Mouse (Mus musculus): Measurements from ENCODE around the gene Gh. TPM values are rescaled to one million over a fixed set of nuclear protein-coding genes. Genes with fewer than 3 reads are reported as not detected.

Gene Gh
- polyA plus RNA-seq, 1 experiment from 2014 or later, result not detected

- H3K9ac ChIP-seq (ENCODE audit: low read length), result no peak overlapping the region
- no peak for ATAC-seq (replicated peaks; ENCODE audit: extremely low read depth, insufficient read depth, low FRiP score)
- H3K36me3 ChIP-seq (ENCODE audit: control insufficient read depth, insufficient read depth), result peaks cover 60% of the 10 kb centered on the region
- WGBS, result 73% methylated on average over 14 of the region's 14 CpGs
- H3K4me2 ChIP-seq (ENCODE audit: low read depth, low read length), result no peak overlapping the region
- no peak overlapping the region for H3K4me3 ChIP-seq (ENCODE audit: low read length)
- H3K9me3 ChIP-seq (replicated peaks; ENCODE audit: control insufficient read depth, low read length), result no peaks in the 10 kb centered on the region
- no peaks in the 10 kb centered on the region for H3K27me3 ChIP-seq (ENCODE audit: control insufficient read depth, insufficient read depth, low read length)
- H3K27ac ChIP-seq (ENCODE audit: low read length), result no peak overlapping the region
- peaks cover 5% of the 10 kb centered on the region; the same call in 1 of the 2 replicates for H3K4me1 ChIP-seq (ENCODE audit: control insufficient read depth, insufficient read depth, low read length)
These were observed 40.7 kb downstream of the Gh start for GRCm38 (mm10) chr11:106260826-106261450.

DNA sequence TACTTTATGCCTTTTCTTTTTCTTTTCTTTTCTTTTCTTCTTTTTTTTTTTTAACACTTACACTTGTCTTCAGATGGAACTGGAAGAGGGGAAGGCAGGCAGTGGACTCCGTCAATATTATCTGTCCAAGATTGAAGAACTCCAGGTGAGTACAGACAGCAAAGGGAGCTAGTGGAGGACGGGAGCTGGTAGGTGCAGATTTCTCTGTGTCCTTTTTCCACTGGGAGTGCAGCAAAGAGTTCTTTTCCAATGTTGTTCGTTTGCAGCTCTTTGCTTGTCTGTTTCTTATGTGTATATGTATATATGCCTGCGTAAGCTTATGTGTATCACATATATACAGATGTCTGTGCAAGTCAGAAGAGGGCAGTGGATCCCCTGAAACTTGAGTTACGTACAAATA lies 44.9 kb downstream of the Gh start:
- Histone ChIP-seq H3K9ac (ENCODE audit: low read length) (peak overlapping the region; percentile 94), H3K9me3 (replicated peaks; ENCODE audit: control insufficient read depth, low read length) (no peaks in the 10 kb centered on the region), H3K4me3 (ENCODE audit: low read length) (peak overlapping the region; percentile 94), H3K4me2 (ENCODE audit: low read depth, low read length) (peak overlapping the region; percentile 100), H3K36me3 (ENCODE audit: control insufficient read depth, insufficient read depth) (peaks cover 34% of the 10 kb centered on the region), H3K4me1 (ENCODE audit: control insufficient read depth, insufficient read depth, low read length) (peaks cover 13% of the 10 kb centered on the region), H3K27me3 (ENCODE audit: control insufficient read depth, insufficient read depth, low read length) (no peaks in the 10 kb centered on the region), H3K27ac (ENCODE audit: low read length) (peak overlapping the region; percentile 85)
- 53% methylated on average over 5 of the region's 5 CpGs for WGBS
- no peak for ATAC-seq (replicated peaks; ENCODE audit: extremely low read depth, insufficient read depth, low FRiP score)

DNA sequence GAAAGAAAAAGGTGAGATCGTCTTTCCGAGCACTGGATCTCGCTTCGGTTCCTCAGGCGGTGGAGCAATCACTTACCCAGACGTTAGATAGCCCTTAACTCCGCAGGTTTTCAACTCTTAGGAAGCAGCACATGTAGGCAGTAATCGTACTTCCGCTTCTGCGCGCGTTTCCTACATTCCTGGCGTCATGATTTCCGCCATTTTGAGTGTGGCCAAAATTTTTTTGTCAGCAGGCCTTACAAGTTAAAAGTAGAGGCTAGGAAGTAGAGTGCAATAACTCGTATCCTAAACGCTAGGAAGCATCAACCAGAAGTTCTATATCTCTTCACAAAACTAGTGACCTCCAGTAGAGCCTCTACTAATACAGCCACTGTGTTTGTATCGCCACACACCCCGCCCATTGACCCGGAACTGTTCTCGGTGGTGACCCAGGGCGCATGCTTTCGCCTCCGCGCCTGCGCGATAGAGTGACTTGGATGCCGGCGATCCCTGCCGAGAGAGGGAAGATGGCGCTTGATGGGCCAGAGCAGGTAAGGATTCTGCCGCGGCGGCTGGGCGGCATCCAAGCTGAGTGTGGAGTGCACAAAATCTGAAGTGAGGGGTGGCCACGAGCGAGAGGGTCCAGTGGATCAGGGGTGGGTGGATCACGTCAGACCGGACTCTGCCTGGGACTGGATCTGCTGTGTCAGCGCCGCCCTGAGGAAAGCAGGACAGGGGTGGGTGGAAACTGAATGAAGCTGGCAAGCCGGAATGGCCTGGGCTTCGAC lies 45.8 kb downstream of the Gh start, which contains the start of the genes Ftsj3 and Psmc5:
TSS of gene Ftsj3 (minus strand) at position 395 of the 767 bp plus-strand sequence.
TSS of gene Psmc5 (plus strand) at position 470 of the 767 bp plus-strand sequence.
- Histone ChIP-seq H3K4me3 (ENCODE audit: low read length) (peak within 1 kb of the TSS; percentile 94), H3K9me3 (replicated peaks; ENCODE audit: control insufficient read depth, low read length) (no peaks in the 10 kb centered on the region), H3K36me3 (ENCODE audit: control insufficient read depth, insufficient read depth) (peaks cover 35% of the 10 kb centered on the region), H3K27ac (ENCODE audit: low read length) (peak within 1 kb of the TSS; percentile 85), H3K4me1 (ENCODE audit: control insufficient read depth, insufficient read depth, low read length) (peaks cover 13% of the 10 kb centered on the region), H3K27me3 (ENCODE audit: control insufficient read depth, insufficient read depth, low read length) (no peaks in the 10 kb centered on the region), H3K9ac (ENCODE audit: low read length) (peak within 1 kb of the TSS; percentile 94), H3K4me2 (ENCODE audit: low read depth, low read length) (peak within 1 kb of the TSS; percentile 100)
- ATAC-seq (replicated peaks; ENCODE audit: extremely low read depth, insufficient read depth, low FRiP score), result peak; percentile 96
- WGBS, result under 1% methylated on average over 42 of the region's 42 CpGs

DNA sequence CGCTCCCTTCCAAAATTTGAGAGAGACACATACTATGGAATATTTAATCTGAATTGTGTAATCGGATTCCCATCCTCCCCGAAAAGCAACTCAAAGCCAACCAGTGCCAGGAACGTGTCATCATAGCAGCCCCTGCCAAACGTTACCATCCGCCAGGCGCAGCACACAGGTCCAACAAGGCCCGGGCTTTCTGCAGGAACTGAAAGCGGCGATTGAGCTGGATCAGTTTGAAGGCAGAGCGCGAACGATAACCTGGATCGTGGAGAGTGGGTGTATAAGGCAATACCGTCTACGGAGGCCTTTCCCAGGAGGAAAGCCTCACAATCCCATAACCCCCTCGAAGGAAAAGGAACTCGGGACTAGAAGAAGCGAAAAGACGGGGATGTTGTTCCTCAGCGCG lies 46.5 kb downstream of the Gh start:
- Histone ChIP-seq H3K9ac (ENCODE audit: low read length) (peak overlapping the region; percentile 94), H3K4me1 (ENCODE audit: control insufficient read depth, insufficient read depth, low read length) (peaks cover 13% of the 10 kb centered on the region), H3K36me3 (ENCODE audit: control insufficient read depth, insufficient read depth) (peaks cover 37% of the 10 kb centered on the region), H3K27me3 (ENCODE audit: control insufficient read depth, insufficient read depth, low read length) (no peaks in the 10 kb centered on the region), H3K4me3 (ENCODE audit: low read length) (peak overlapping the region; percentile 94), H3K27ac (ENCODE audit: low read length) (peak overlapping the region; percentile 85), H3K9me3 (replicated peaks; ENCODE audit: control insufficient read depth, low read length) (no peaks in the 10 kb centered on the region), H3K4me2 (ENCODE audit: low read depth, low read length) (peak overlapping the region; percentile 100)
- 2% methylated on average over 22 of the region's 22 CpGs for WGBS
- ATAC-seq (replicated peaks; ENCODE audit: extremely low read depth, insufficient read depth, low FRiP score), result no peak

GRCm38 (mm10) chr11:106254767-106255166 lies 46.9 kb downstream of the Gh start:
- H3K4me1 ChIP-seq (ENCODE audit: control insufficient read depth, insufficient read depth, low read length), result peaks cover 13% of the 10 kb centered on the region
- no peak for ATAC-seq (replicated peaks; ENCODE audit: extremely low read depth, insufficient read depth, low FRiP score)
- H3K36me3 ChIP-seq (ENCODE audit: control insufficient read depth, insufficient read depth), result peaks cover 41% of the 10 kb centered on the region
- peak overlapping the region; percentile 100 for H3K4me2 ChIP-seq (ENCODE audit: low read depth, low read length)
- H3K4me3 ChIP-seq (ENCODE audit: low read length), result peak overlapping the region; percentile 94
- H3K9me3 ChIP-seq (replicated peaks; ENCODE audit: control insufficient read depth, low read length), result no peaks in the 10 kb centered on the region
- 10% methylated on average over 2 of the region's 2 CpGs for WGBS
- H3K9ac ChIP-seq (ENCODE audit: low read length), result peak overlapping the region; percentile 94
- no peaks in the 10 kb centered on the region for H3K27me3 ChIP-seq (ENCODE audit: control insufficient read depth, insufficient read depth, low read length)
- H3K27ac ChIP-seq (ENCODE audit: low read length), result no peak overlapping the region; the same call in 1 of the 2 replicates

Other genes with a start within 250 kb of the Gh start
- gene Taco1, start 235.8 kb downstream of the Gh start, polyA plus RNA-seq (2015; fragmentation: Nextera tagmentation; extraction: Ambion mirVana), result 13.0 and 15.6 TPM in 2 replicates
- gene Map3k3, start 217.3 kb downstream of the Gh start, polyA plus RNA-seq (2015; fragmentation: Nextera tagmentation; extraction: Ambion mirVana), result 17.6 and 21.7 TPM in 2 replicates
- gene Gm10840, start 141.0 kb downstream of the Gh start, polyA plus RNA-seq (2015; fragmentation: Nextera tagmentation; extraction: Ambion mirVana), result not detected in 2 replicates
- 95.5 and 107 TPM in 2 replicates for gene Limd2, start 141.0 kb downstream of the Gh start, polyA plus RNA-seq (2015; fragmentation: Nextera tagmentation; extraction: Ambion mirVana)
- gene Strada, start 99.7 kb downstream of the Gh start, polyA plus RNA-seq (2015; fragmentation: Nextera tagmentation; extraction: Ambion mirVana), result 17.5 and 21.9 TPM in 2 replicates
- 101 and 110 TPM in 2 replicates for gene Ccdc47, start 85.5 kb downstream of the Gh start, polyA plus RNA-seq (2015; fragmentation: Nextera tagmentation; extraction: Ambion mirVana)
- 46.5 and 47.2 TPM in 2 replicates for gene Ddx42, start 84.9 kb downstream of the Gh start, polyA plus RNA-seq (2015; fragmentation: Nextera tagmentation; extraction: Ambion mirVana)
- gene Ftsj3, start 45.8 kb downstream of the Gh start, polyA plus RNA-seq (2015; fragmentation: Nextera tagmentation; extraction: Ambion mirVana), result 34.0 and 38.7 TPM in 2 replicates
- 217 and 221 TPM in 2 replicates for gene Psmc5, start 45.7 kb downstream of the Gh start, polyA plus RNA-seq (2015; fragmentation: Nextera tagmentation; extraction: Ambion mirVana)
- 27.0 and 27.1 TPM in 2 replicates for gene Smarcd2, start 28.9 kb downstream of the Gh start, polyA plus RNA-seq (2015; fragmentation: Nextera tagmentation; extraction: Ambion mirVana)
- gene Tcam1, start 25.2 kb downstream of the Gh start, polyA plus RNA-seq (2015; fragmentation: Nextera tagmentation; extraction: Ambion mirVana), result 0.05 and 0.07 TPM in 2 replicates
- 3.5 and 3.6 TPM in 2 replicates for gene Cd79b, start 12.9 kb upstream of the Gh start, polyA plus RNA-seq (2015; fragmentation: Nextera tagmentation; extraction: Ambion mirVana)
- 0.09 and 0.36 TPM in 2 replicates for gene Scn4a, start 51.4 kb upstream of the Gh start, polyA plus RNA-seq (2015; fragmentation: Nextera tagmentation; extraction: Ambion mirVana)
- 1.00 and 1.0 TPM in 2 replicates for gene Prr29, start 63.6 kb upstream of the Gh start, polyA plus RNA-seq (2015; fragmentation: Nextera tagmentation; extraction: Ambion mirVana)
- 107 and 109 TPM in 2 replicates for gene Icam2, start 86.2 kb upstream of the Gh start, polyA plus RNA-seq (2015; fragmentation: Nextera tagmentation; extraction: Ambion mirVana)
- 4.7 and 5.3 TPM in 2 replicates for gene Ern1, start 186.0 kb upstream of the Gh start, polyA plus RNA-seq (2015; fragmentation: Nextera tagmentation; extraction: Ambion mirVana)

Measured in heart, embryonic 16.5 days (tissue).